Mouse (Mus musculus) embryonic facial prominence, embryonic 11.5 days (tissue): Measurements from ENCODE around the gene Fgfr2. TPM values are rescaled to one million over a fixed set of nuclear protein-coding genes. Genes with fewer than 3 reads are reported as not detected.

Experiments used
- ATAC-seq: fragments of 200-750 bp; cut with Nextera tagmentation; replicated peaks from 2 replicates; pipeline ENCODE4 v1.8.0; 2017; ENCODE audit warnings: low read depth; ENCODE audit not compliant: insufficient number of reproducible peaks, low FRiP score, low TSS enrichment
- DNase-seq: peaks from one replicate; pipeline ENCODE4 v3.0.0-alpha.2; 2015; ENCODE audit warnings: low spot score
- H3K27ac ChIP-seq: fragments of 300-500 bp; sonication (generic); replicated peaks from 2 replicates; pipeline ENCODE4 v1.5.1; 2014; ENCODE audit warnings: mild to moderate bottlenecking, low read depth, low read length, control low read depth
- H3K27me3 ChIP-seq: fragments of 300-500 bp; sonication (generic); 2 replicates; pipeline ENCODE4 v1.6.1; 2014; ENCODE audit warnings: mild to moderate bottlenecking, low read length, moderate library complexity, mixed read lengths; ENCODE audit not compliant: control insufficient read depth, insufficient read depth
- H3K36me3 ChIP-seq: fragments of 300-500 bp; sonication (generic); replicated peaks from 2 replicates; pipeline ENCODE4 v1.6.1; 2014; ENCODE audit warnings: low read depth, mild to moderate bottlenecking, low read length, moderate library complexity, mixed read lengths; ENCODE audit not compliant: control insufficient read depth, insufficient read depth
- H3K4me1 ChIP-seq: fragments of 300-500 bp; sonication (generic); 2 replicates; pipeline ENCODE4 v1.6.1; 2014; ENCODE audit warnings: low read length, mixed read lengths; ENCODE audit not compliant: control insufficient read depth, insufficient read depth
- H3K4me2 ChIP-seq: fragments of 300-500 bp; sonication (generic); 2 replicates; pipeline ENCODE4 v1.6.1; 2014; ENCODE audit warnings: low read depth, mild to moderate bottlenecking, control low read depth, low read length, moderate library complexity
- H3K4me3 ChIP-seq: fragments of 300-500 bp; sonication (generic); 2 replicates; pipeline ENCODE4 v1.5.1; 2014; ENCODE audit warnings: low read depth, low read length, control low read depth
- H3K9ac ChIP-seq: fragments of 300-500 bp; sonication (generic); replicated peaks from 2 replicates; pipeline ENCODE4 v1.6.1; 2014; ENCODE audit warnings: mild to moderate bottlenecking, control low read depth, low read length
- H3K9me3 ChIP-seq: fragments of 300-500 bp; sonication (generic); replicated peaks from 2 replicates; pipeline ENCODE4 v1.6.1; 2016; ENCODE audit warnings: mild to moderate bottlenecking, low read length, inconsistent platforms, mixed read lengths; ENCODE audit not compliant: control insufficient read depth
- WGBS: fragments of 180-500 bp; shearing (Covaris S2); extraction: QIAGEN DNeasy Blood & Tissue Kit; methylation state at CpG from one replicate; pipeline ENCODE4 v1.1.7; 2014; 5-methylcytosine and 5-hydroxymethylcytosine counted together
- polyA plus RNA-seq: library from polyadenylated mRNA; unstranded; fragments of >200 nt; fragmentation: Nextera tagmentation; extraction: Ambion mirVana; gene quantifications from 2 replicates; pipeline ENCODE4 v1.2.1, GENCODE M21; 2014

Gene Fgfr2
- polyA plus RNA-seq, 1 experiment from 2014 or later = 75.6 TPM

DNA sequence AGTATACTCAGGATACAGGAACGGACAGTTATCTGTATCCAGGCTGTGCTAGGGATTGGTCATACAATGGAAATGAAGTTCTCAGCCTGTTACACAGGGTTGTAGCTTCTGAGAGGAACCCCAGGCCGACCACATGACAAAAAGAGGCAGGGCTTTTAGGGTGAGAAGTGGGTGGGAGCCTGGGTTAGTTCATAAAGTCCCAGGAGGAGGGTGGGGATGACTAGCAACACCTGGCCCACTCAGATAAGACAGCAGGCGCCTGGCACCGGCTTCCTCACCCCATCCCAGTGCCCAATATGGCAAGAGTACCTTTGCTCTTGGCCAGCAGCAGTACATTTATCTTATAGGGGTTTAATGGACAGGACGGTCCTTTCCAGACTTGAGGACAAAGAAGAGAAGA is 350.7 kb downstream of the Fgfr2 start:
- Histone ChIP-seq H3K4me1 (no peaks in the 10 kb centered on the region; the same call in 1 of the 2 replicates), H3K27ac (no peak overlapping the region), H3K4me3 (no peak overlapping the region), H3K36me3 (no peaks in the 10 kb centered on the region), H3K9me3 (no peaks in the 10 kb centered on the region), H3K4me2 (no peak overlapping the region), H3K27me3 (no peaks in the 10 kb centered on the region), H3K9ac (no peak overlapping the region)
- no peak for DNase-seq
- WGBS = 88% methylated on average over 5 of the region's 5 CpGs
- ATAC-seq = no peak

- Histone ChIP-seq H3K27ac (no peak overlapping the region), H3K4me3 (no peak overlapping the region), H3K27me3 (no peaks in the 10 kb centered on the region), H3K4me1 (peaks cover 3% of the 10 kb centered on the region), H3K9me3 (no peaks in the 10 kb centered on the region), H3K9ac (no peak overlapping the region), H3K4me2 (no peak overlapping the region), H3K36me3 (no peaks in the 10 kb centered on the region)
- DNase-seq = no peak
- WGBS = 74% methylated on average over 12 of the region's 12 CpGs
- ATAC-seq = no peak
Measured at GRCm38 (mm10) chr7:132768498-132769344, 354.4 kb downstream of the Fgfr2 start.

- Histone ChIP-seq H3K9ac (no peak overlapping the region), H3K36me3 (no peaks in the 10 kb centered on the region), H3K27me3 (no peaks in the 10 kb centered on the region), H3K9me3 (no peaks in the 10 kb centered on the region), H3K27ac (no peak overlapping the region), H3K4me2 (no peak overlapping the region), H3K4me1 (peaks cover 3% of the 10 kb centered on the region), H3K4me3 (no peak overlapping the region)
- DNase-seq (no peak), ATAC-seq (no peak)
- WGBS = 75% methylated on average over 4 of the region's 4 CpGs
Measured at GRCm38 (mm10) chr7:132767999-132768370, 355.2 kb downstream of the Fgfr2 start.

DNA sequence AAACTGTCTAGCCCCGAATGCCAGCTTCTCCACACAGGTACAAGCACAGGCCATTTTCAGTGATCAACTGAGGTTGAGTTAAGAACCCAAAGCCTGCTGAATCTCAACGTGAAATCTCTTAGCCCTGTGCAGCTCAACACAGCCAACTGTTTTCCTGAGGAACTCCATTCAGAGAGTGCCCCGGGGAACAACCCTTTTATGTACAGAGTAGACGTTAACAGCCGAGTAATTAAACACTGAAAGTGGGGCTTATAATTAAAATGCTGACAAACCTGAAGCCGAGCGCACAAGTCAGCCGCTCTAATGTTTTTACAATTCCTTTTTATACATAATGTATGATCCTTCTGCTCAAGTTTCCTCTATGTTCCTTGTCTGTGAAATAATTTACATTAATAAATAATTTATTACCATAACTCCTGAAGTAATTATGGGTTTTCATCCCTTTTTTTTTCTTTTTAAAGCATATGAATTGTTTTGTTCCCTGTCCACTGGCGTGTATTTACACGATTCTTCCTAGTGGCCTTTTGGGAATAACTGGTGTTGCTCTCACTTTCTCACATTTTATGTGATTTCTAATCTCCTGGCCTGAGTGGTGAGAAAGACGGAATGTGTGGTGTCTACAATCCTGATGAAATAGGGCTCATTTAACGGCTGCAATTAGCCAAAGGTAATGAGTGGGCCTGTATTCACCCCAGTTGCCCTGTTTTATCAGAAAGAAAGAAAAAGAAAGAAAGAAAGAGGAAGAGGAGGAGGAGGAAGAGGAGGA is 355.7 kb downstream of the Fgfr2 start:
- ATAC-seq (no peak), DNase-seq (no peak)
- Histone ChIP-seq H3K9ac (no peak overlapping the region), H3K9me3 (no peaks in the 10 kb centered on the region), H3K27ac (no peak overlapping the region), H3K4me1 (peaks cover 3% of the 10 kb centered on the region), H3K27me3 (no peaks in the 10 kb centered on the region), H3K4me2 (no peak overlapping the region), H3K4me3 (no peak overlapping the region), H3K36me3 (no peaks in the 10 kb centered on the region)
- 55% methylated on average over 12 of the region's 12 CpGs for WGBS

- Histone ChIP-seq H3K27me3 (no peaks in the 10 kb centered on the region), H3K36me3 (no peaks in the 10 kb centered on the region; the same call in 1 of the 2 replicates), H3K9me3 (no peaks in the 10 kb centered on the region), H3K4me3 (no peak overlapping the region), H3K27ac (no peak overlapping the region), H3K4me2 (no peak overlapping the region), H3K9ac (no peak overlapping the region), H3K4me1 (peaks cover 3% of the 10 kb centered on the region)
- 85% methylated on average over 11 of the region's 11 CpGs for WGBS
- DNase-seq = no peak
- ATAC-seq = 0 out of 2 replicates have a peak, but pooled peaks have one; percentile 46
Measured at GRCm38 (mm10) chr7:132766235-132766871, 356.8 kb downstream of the Fgfr2 start.

DNA sequence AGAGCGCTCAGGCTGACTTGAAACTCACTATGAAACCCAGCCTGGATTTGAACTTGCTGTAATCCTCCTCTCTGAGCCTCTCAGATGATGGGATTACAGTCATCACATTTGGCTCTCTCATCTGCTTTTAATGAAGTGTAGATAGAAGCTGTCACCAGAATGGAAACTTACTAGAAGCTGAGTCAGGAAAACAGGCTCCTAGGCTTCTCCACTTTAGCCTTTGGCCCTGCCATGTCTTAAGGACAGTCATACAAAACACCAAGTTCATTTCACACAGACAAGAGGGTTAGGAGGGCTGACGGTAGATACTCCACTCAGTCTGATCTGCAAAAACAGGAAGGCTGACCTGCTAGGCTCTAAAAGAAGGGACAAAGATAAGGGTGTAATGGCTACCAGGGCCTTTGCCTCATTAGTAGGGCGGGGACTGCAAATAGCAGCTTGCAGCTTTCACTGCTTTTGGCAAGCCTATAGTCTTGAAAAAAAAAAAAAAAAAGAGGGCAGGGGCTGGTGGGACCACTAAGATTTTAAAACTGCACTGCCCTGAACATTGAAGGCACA is 357.4 kb downstream of the Fgfr2 start:
- Histone ChIP-seq H3K4me3 (no peak overlapping the region), H3K4me1 (peaks cover 3% of the 10 kb centered on the region), H3K9me3 (no peaks in the 10 kb centered on the region), H3K9ac (no peak overlapping the region), H3K36me3 (no peaks in the 10 kb centered on the region; the same call in 1 of the 2 replicates), H3K27me3 (no peaks in the 10 kb centered on the region), H3K27ac (no peak overlapping the region), H3K4me2 (no peak overlapping the region)
- ATAC-seq (no peak), DNase-seq (no peak)
- 74% methylated on average over 3 of the region's 3 CpGs for WGBS

- DNase-seq (no peak), ATAC-seq (no peak)
- no peaks in the 10 kb centered on the region for H3K9me3 ChIP-seq
- H3K4me2 ChIP-seq = no peak overlapping the region
- no peak overlapping the region for H3K27ac ChIP-seq
- H3K9ac ChIP-seq = no peak overlapping the region
- peaks cover 3% of the 10 kb centered on the region for H3K4me1 ChIP-seq
- H3K36me3 ChIP-seq = no peaks in the 10 kb centered on the region; the same call in 1 of the 2 replicates
- H3K27me3 ChIP-seq = no peaks in the 10 kb centered on the region
- 84% methylated on average over 4 of the region's 4 CpGs for WGBS
- H3K4me3 ChIP-seq = no peak overlapping the region
Measured at GRCm38 (mm10) chr7:132764896-132765491, 358.2 kb downstream of the Fgfr2 start.
